In the genomic region with DNA sequence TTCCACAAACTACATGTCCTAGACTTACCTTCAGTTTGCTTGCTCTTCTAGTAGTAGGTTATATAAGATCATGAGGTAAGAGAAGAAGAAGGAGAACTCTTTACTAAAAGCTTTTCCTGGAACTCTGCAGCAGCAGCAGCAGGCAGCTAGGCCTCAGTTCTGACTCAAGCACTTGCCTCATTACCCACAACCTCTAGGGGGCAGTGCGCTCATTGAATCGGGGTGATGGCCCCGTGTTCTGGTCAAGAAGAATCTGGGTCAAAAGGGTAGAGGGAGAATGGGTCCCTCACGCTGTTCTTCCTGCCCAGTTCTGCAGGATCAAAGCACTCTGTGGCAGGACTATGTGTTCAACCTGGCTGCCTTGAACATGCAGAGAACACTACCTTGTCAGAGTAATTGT, we compare ENCODE assay signal across 10 mouse cellular contexts.
DNase-seq lines count a peak whose midpoint lies in the region; ATAC-seq lines count a peak whose summit lies in the region.
"Had no signal": no experiment of that assay in that cellular context is flagged by ENCODE, and none has a peak within 500 bp of the region (broad histone marks: within the 10 kb centered on the region; RNA-seq: fewer than 3 reads in every experiment).

No protein-coding gene starts in this region.

- H3K9ac ChIP-seq in heart, embryonic 11.5 days (ENCODE audit: low read depth, low read length) = no peak overlapping the region
- H3K9ac ChIP-seq in neural tube, embryonic 15.5 days (replicated peaks) = no peak overlapping the region
- H3K9ac ChIP-seq: heart, embryonic 15.5 days had no signal

- no peaks in the 10 kb centered on the region for H3K9me3 ChIP-seq in heart, embryonic 11.5 days (replicated peaks; ENCODE audit: control insufficient read depth, low read length)
- no peaks in the 10 kb centered on the region for H3K9me3 ChIP-seq in neural tube, embryonic 15.5 days (replicated peaks)
- no peaks in the 10 kb centered on the region for H3K9me3 ChIP-seq in midbrain, embryonic 10.5 days (replicated peaks)
- H3K9me3 ChIP-seq: heart, embryonic 15.5 days had no signal

- 25% methylated on average over 4 of the region's 4 CpGs for WGBS in heart, embryonic 11.5 days (ENCODE audit: insufficient replicate concordance)
- WGBS in neural tube, embryonic 15.5 days = 34% methylated on average over 4 of the region's 4 CpGs
- WGBS in midbrain, embryonic 10.5 days = 36% methylated on average over 4 of the region's 4 CpGs

- H3K4me3 ChIP-seq in heart, embryonic 11.5 days (ENCODE audit: low read depth, low read length) = no peak overlapping the region
- no peak overlapping the region for H3K4me3 ChIP-seq in neural tube, embryonic 15.5 days (replicated peaks)
- H3K4me3 ChIP-seq in midbrain, embryonic 10.5 days = no peak overlapping the region
- H3K4me3 ChIP-seq: heart, embryonic 15.5 days; myocyte had no signal

- no peak overlapping the region for H3K27ac ChIP-seq in heart, embryonic 11.5 days (ENCODE audit: low read depth, low read length)
- no peak overlapping the region for H3K27ac ChIP-seq in neural tube, embryonic 15.5 days (replicated peaks)
- no peak overlapping the region for H3K27ac ChIP-seq in midbrain, embryonic 10.5 days (replicated peaks)
- H3K27ac ChIP-seq: heart, embryonic 15.5 days had no signal

- no peaks in the 10 kb centered on the region for H3K4me1 ChIP-seq in heart, embryonic 11.5 days (ENCODE audit: control insufficient read depth, insufficient read depth, low read length)
- H3K4me1 ChIP-seq in neural tube, embryonic 15.5 days = no peaks in the 10 kb centered on the region
- no peaks in the 10 kb centered on the region for H3K4me1 ChIP-seq in midbrain, embryonic 10.5 days
- H3K4me1 ChIP-seq: heart, embryonic 15.5 days had no signal

- H3K4me2 ChIP-seq in heart, embryonic 11.5 days = no peak overlapping the region
- no peak overlapping the region for H3K4me2 ChIP-seq in neural tube, embryonic 15.5 days
- H3K4me2 ChIP-seq: heart, embryonic 15.5 days had no signal

- ATAC-seq in heart, embryonic 11.5 days (replicated peaks; ENCODE audit: insufficient number of reproducible peaks, low FRiP score, low TSS enrichment) = no peak
- ATAC-seq in neural tube, embryonic 15.5 days (ENCODE audit: low FRiP score) = no peak

- peak; percentile 13 to 19 for DNase-seq in heart, postnatal 14 days
- peak; percentile 78 for DNase-seq in 3T3-L1 (ENCODE audit: low read depth, low spot score)
- DNase-seq in MEL-GATA-1-ER (ENCODE audit: extremely low read depth, low read depth) = peak; percentile 4
- peak; percentile 34 for DNase-seq in embryo, embryonic 11 days
- DNase-seq in neural tube, embryonic 10.5 days (ENCODE audit: extremely low spot score, low spot score) = no peak
- no peak for DNase-seq in midbrain, embryonic 10.5 days (ENCODE audit: low spot score)

- H3K27me3 ChIP-seq in heart, embryonic 11.5 days (ENCODE audit: control insufficient read depth, insufficient read depth, low read length) = no peaks in the 10 kb centered on the region
- H3K27me3 ChIP-seq in neural tube, embryonic 15.5 days (replicated peaks) = no peaks in the 10 kb centered on the region
- no peaks in the 10 kb centered on the region for H3K27me3 ChIP-seq in midbrain, embryonic 10.5 days (ENCODE audit: low read depth, poor library complexity, severe bottlenecking)
- H3K27me3 ChIP-seq: heart, embryonic 15.5 days had no signal

- intact Hi-C loops in heart, postnatal 14 days (cut with DNase I) = no loop called here

- H3K36me3 ChIP-seq in heart, embryonic 11.5 days (ENCODE audit: control insufficient read depth, insufficient read depth, low read length) = no peaks in the 10 kb centered on the region
- H3K36me3 ChIP-seq in neural tube, embryonic 15.5 days = no peaks in the 10 kb centered on the region
- no peaks in the 10 kb centered on the region for H3K36me3 ChIP-seq in midbrain, embryonic 10.5 days
- H3K36me3 ChIP-seq: heart, embryonic 15.5 days had no signal

Comparison
In these comparisons a context has a peak if more than half of its experiments do, and no peak if none do; other contexts are left out.
1. DNase-seq: peak in heart, postnatal 14 days (2 of 2), 3T3-L1 (single experiment), MEL-GATA-1-ER (single experiment) and embryo, embryonic 11 days (single experiment); none in neural tube, embryonic 10.5 days (single experiment) and midbrain, embryonic 10.5 days (single experiment).